Mouse (Mus musculus): ENCODE measurements around the gene Ptprg.

DNA sequence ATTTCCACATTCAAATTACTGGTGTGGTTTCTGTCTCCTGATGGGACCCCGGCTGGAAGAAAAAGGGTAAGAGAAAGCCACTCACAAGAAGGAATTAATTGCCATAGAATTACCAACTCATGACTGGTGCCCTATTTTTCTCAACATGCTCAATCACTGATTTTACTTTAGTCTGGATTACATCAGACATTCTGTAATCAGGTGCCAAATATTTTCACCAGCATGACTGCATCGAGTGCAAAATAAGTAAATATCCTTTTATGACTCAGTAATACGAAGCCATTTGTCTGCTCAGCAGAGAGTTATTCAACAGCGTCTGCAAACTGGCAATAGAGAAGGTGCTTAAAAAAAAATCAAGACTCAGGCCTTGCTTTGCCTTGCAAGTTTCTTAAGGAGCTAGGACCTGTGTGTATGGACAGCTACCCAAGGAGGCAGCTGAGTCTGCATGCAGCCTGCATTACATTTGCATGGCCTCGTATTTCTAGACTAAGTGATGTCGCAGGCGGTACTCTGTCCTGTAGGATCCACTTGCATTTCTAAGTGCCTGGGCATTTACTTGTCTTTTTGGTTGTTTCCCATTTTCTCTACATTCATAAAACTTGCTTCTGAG is 517.6 kb downstream of the Ptprg start:
- TF ChIP-seq EP300 (IDR thresholded peaks at IDR 0.05; ENCODE audit: insufficient read depth, low read depth, low read length): no peak
- TF ChIP-seq CTCF (IDR thresholded peaks at IDR 0.05): no peak
- TF ChIP-seq POLR2A (IDR thresholded peaks at IDR 0.05; ENCODE audit: insufficient read depth, low read depth, low read length): no peak
